Mouse (Mus musculus): ENCODE data around the gene Fam186a.

DNA sequence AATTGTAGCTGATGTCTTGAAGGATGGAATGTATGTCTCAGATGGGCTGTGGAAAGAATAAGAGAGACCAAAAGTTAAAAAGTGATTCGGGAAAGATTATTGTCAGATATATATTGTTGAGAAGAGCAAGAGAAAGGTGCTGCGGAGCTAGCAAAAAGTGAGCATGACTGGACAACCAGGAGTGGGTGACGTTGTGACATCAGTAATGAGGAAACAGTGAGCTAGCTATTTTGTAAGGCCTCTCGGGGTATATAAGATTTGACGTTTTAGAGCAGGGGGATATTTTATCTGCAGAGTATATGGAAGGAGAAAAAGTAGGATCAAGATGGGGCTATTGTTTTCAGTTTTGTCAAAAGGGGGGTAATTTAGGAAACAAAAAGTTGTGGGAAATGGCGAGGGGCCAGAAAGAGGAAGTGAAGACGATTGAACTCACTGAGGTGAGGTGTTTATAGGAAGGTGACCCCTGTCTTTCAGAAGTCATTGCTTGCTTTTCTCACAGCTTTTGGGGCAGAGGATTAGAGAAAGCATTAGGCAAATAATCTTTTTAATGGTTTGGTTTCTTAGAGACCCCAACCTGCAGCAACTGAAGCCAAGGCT is 37.9 kb upstream of the Fam186a start:
- no peak for TF ChIP-seq CTCF (IDR thresholded peaks at IDR 0.05; ENCODE audit: borderline replicate concordance, insufficient read depth, low read length)
- no peak for TF ChIP-seq POLR2A (IDR thresholded peaks at IDR 0.05; ENCODE audit: low read depth, low read length)
